Mouse (Mus musculus) forebrain, embryonic 15.5 days (tissue): ENCODE results near the gene Enox2. TPM values are rescaled to one million over a fixed set of nuclear protein-coding genes. Genes with fewer than 3 reads are reported as not detected.

Source experiments
- ATAC-seq: fragments of 200-750 bp; cut with Nextera tagmentation; replicated peaks from 2 replicates; pipeline ENCODE4 v1.8.0; 2017; ENCODE audit warnings: mild to moderate bottlenecking, moderate TSS enrichment, moderate library complexity
- H3K27ac ChIP-seq: fragments of 300-500 bp; sonication (generic); replicated peaks from 2 replicates; pipeline ENCODE4 v1.5.1; 2015; ENCODE audit warnings: mild to moderate bottlenecking, inconsistent platforms
- H3K27me3 ChIP-seq: fragments of 300-500 bp; sonication (generic); 2 replicates; pipeline ENCODE4 v1.6.1; 2015; ENCODE audit warnings: inconsistent platforms
- H3K36me3 ChIP-seq: fragments of 300-500 bp; sonication (generic); 2 replicates; pipeline ENCODE4 v1.6.1; 2015; ENCODE audit warnings: mild to moderate bottlenecking, inconsistent platforms
- H3K4me1 ChIP-seq: fragments of 300-500 bp; sonication (generic); 2 replicates; pipeline ENCODE4 v1.6.1; 2015; ENCODE audit warnings: inconsistent platforms
- H3K4me2 ChIP-seq: fragments of 300-500 bp; sonication (generic); replicated peaks from 2 replicates; pipeline ENCODE4 v1.6.1; 2015; ENCODE audit warnings: mild to moderate bottlenecking, inconsistent platforms
- H3K4me3 ChIP-seq: fragments of 300-500 bp; sonication (generic); 2 replicates; pipeline ENCODE4 v1.5.1; 2015; ENCODE audit warnings: mild to moderate bottlenecking, inconsistent platforms
- H3K9ac ChIP-seq: fragments of 300-500 bp; sonication (generic); replicated peaks from 2 replicates; pipeline ENCODE4 v1.6.1; 2015; ENCODE audit warnings: mild to moderate bottlenecking, inconsistent platforms
- H3K9me3 ChIP-seq: fragments of 300-500 bp; sonication (generic); 2 replicates; pipeline ENCODE4 v1.6.1; 2016; ENCODE audit warnings: inconsistent platforms
- WGBS: fragments of 180-500 bp; shearing (Covaris S2); methylation state at CpG from one replicate; pipeline ENCODE4 v1.1.7; 2015; ENCODE audit warnings: mixed read lengths; 5-methylcytosine and 5-hydroxymethylcytosine counted together
- polyA plus RNA-seq: library from polyadenylated mRNA; unstranded; fragments of >200 nt; fragmentation: Nextera tagmentation; extraction: Ambion mirVana; gene quantifications from 2 replicates; pipeline ENCODE4 v1.2.1, GENCODE M21; 2015

The Enox2 gene
- polyA plus RNA-seq, result 8.5 and 9.1 TPM in 2 replicates

GRCm38 (mm10) chrX:49287700-49288563, at the start of gene Enox2:
Enox2 (minus strand) TSS chrX:49288259.
- Histone ChIP-seq H3K27me3 (no peaks in the 10 kb centered on the region), H3K36me3 (no peaks in the 10 kb centered on the region), H3K9me3 (no peaks in the 10 kb centered on the region), H3K4me2 (peak within 1 kb of the TSS; percentile 46), H3K4me3 (peak within 1 kb of the TSS; percentile 57), H3K9ac (peak within 1 kb of the TSS; percentile 69), H3K27ac (peak within 1 kb of the TSS; percentile 70; the same call in 1 of the 2 replicates), H3K4me1 (peaks cover 5% of the 10 kb centered on the region; the same call in 1 of the 2 replicates)
- 20% methylated on average over 25 of the region's 26 CpGs for WGBS
- ATAC-seq, result peak; percentile 100

GRCm38 (mm10) chrX:49309496-49309895, 21.4 kb upstream of the Enox2 start:
- WGBS, result 54% methylated on average over 1 of the region's 1 CpGs
- Histone ChIP-seq H3K36me3 (no peaks in the 10 kb centered on the region), H3K9ac (no peak overlapping the region), H3K27me3 (no peaks in the 10 kb centered on the region), H3K4me1 (no peaks in the 10 kb centered on the region), H3K9me3 (no peaks in the 10 kb centered on the region), H3K4me3 (no peak overlapping the region), H3K4me2 (no peak overlapping the region), H3K27ac (no peak overlapping the region)
- no peak for ATAC-seq

GRCm38 (mm10) chrX:49306659-49307058, 18.6 kb upstream of the Enox2 start:
- Histone ChIP-seq H3K4me2 (no peak overlapping the region), H3K27ac (no peak overlapping the region), H3K4me3 (no peak overlapping the region), H3K27me3 (no peaks in the 10 kb centered on the region), H3K36me3 (no peaks in the 10 kb centered on the region), H3K9ac (no peak overlapping the region), H3K4me1 (no peaks in the 10 kb centered on the region), H3K9me3 (no peaks in the 10 kb centered on the region)
- ATAC-seq, result no peak; the same call in 1 of the 2 replicates
- WGBS, result 24% methylated on average over 5 of the region's 5 CpGs

GRCm38 (mm10) chrX:49279918-49280586, 8.0 kb downstream of the Enox2 start:
- H3K36me3 ChIP-seq, result no peaks in the 10 kb centered on the region

GRCm38 (mm10) chrX:49273487-49274042, 14.5 kb downstream of the Enox2 start:
- H3K9ac ChIP-seq, result 0 out of 2 replicates have a peak overlapping the region, but pooled peaks have one; percentile 32
- no peaks in the 10 kb centered on the region for H3K36me3 ChIP-seq
- no peak overlapping the region for H3K27ac ChIP-seq
- ATAC-seq, result peak; percentile 87
- WGBS, result 24% methylated on average over 12 of the region's 12 CpGs
- H3K4me1 ChIP-seq, result 0 out of 2 replicates have a peak, but pooled peaks cover 4% of the 10 kb centered on the region
- H3K4me3 ChIP-seq, result peak overlapping the region; percentile 29
- H3K27me3 ChIP-seq, result no peaks in the 10 kb centered on the region
- no peaks in the 10 kb centered on the region for H3K9me3 ChIP-seq
- H3K4me2 ChIP-seq, result peak overlapping the region; percentile 41

More at GRCm38 (mm10) chrX:49279918-49280586, 8.0 kb downstream of the Enox2 start:
- H3K4me2 ChIP-seq, result no peak overlapping the region
- no peaks in the 10 kb centered on the region for H3K9me3 ChIP-seq
- no peak for ATAC-seq
- H3K9ac ChIP-seq, result no peak overlapping the region
- no peaks in the 10 kb centered on the region for H3K27me3 ChIP-seq
- WGBS, result 74% methylated on average over 2 of the region's 2 CpGs
- H3K27ac ChIP-seq, result no peak overlapping the region
- no peak overlapping the region for H3K4me3 ChIP-seq
- H3K4me1 ChIP-seq, result no peaks in the 10 kb centered on the region

DNA sequence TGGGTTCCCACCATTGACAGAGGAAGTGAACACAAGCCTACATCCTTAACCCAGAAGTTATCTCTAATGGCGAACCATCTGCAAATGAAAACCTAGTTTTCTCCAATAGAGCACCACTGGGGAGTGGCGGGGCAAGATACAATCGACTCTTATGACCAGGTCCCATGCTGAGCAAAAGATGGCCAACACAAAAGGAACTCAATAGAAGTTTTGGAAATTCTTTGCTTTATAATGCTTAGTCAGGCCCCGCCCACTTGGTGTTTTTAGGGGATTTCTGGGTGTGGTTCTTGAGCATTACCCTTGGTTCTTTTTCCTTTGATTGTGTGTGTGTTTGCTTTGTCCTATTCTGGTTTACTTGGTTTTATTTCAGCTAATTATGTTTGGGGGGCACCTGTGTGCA, 37.2 kb downstream of the Enox2 start:
- Histone ChIP-seq H3K36me3 (no peaks in the 10 kb centered on the region), H3K4me1 (no peaks in the 10 kb centered on the region), H3K27ac (no peak overlapping the region), H3K27me3 (no peaks in the 10 kb centered on the region), H3K4me3 (no peak overlapping the region), H3K9me3 (no peaks in the 10 kb centered on the region), H3K4me2 (no peak overlapping the region), H3K9ac (no peak overlapping the region)
- 90% methylated on average over 4 of the region's 4 CpGs for WGBS
- ATAC-seq, result no peak

DNA sequence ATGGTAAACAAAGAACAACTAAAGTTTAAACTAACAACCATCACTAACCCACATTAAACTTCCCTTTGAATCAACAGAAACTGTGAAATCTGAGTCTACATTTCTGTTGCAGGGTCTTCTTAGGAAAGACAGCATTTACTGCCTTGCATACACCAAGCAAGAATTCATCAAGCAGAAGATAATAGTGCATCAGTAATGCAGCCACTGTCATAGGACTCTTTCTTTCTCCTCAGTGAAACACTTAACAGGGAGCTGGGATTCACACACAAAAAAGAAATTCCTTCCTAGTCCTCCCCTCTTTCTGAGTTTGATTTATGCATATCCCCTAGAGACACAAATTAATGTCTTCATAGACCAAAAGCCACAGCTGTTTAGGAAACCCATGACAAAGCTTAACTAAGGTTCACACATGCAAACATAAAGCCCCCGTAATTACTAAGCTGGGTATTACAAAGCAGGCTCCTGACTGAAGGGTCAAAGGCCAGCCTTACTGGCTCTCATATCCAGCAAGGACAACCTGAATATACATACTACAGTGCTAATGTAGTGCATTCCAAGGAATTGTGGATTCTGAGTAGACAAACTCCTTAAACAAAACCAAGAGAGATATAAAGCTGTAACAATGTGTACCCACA, 62.1 kb downstream of the Enox2 start:
- no peak for ATAC-seq
- WGBS, result 33% methylated on average over 1 of the region's 1 CpGs

GRCm38 (mm10) chrX:49216422-49216821, 71.6 kb downstream of the Enox2 start:
- H3K27ac ChIP-seq, result no peak overlapping the region
- 0 out of 2 replicates have a peak, but pooled peaks cover 4% of the 10 kb centered on the region for H3K4me1 ChIP-seq
- no peak overlapping the region for H3K9ac ChIP-seq
- 40% methylated on average over 3 of the region's 3 CpGs for WGBS
- no peaks in the 10 kb centered on the region for H3K27me3 ChIP-seq
- no peaks in the 10 kb centered on the region for H3K9me3 ChIP-seq
- H3K4me3 ChIP-seq, result no peak overlapping the region
- ATAC-seq, result no peak
- no peak overlapping the region for H3K4me2 ChIP-seq
- H3K36me3 ChIP-seq, result no peaks in the 10 kb centered on the region

More for the DNA sequence above, 62.1 kb downstream of the Enox2 start:
- Histone ChIP-seq H3K4me3 (no peak overlapping the region), H3K4me2 (no peak overlapping the region), H3K36me3 (no peaks in the 10 kb centered on the region), H3K27me3 (no peaks in the 10 kb centered on the region), H3K9ac (no peak overlapping the region), H3K4me1 (no peaks in the 10 kb centered on the region), H3K9me3 (no peaks in the 10 kb centered on the region), H3K27ac (no peak overlapping the region)

- H3K36me3 ChIP-seq, result no peaks in the 10 kb centered on the region
Measured at GRCm38 (mm10) chrX:49196386-49196785, 91.7 kb downstream of the Enox2 start.

GRCm38 (mm10) chrX:49181136-49181535, 106.9 kb downstream of the Enox2 start:
- Histone ChIP-seq H3K4me3 (no peak overlapping the region), H3K4me2 (no peak overlapping the region), H3K9me3 (no peaks in the 10 kb centered on the region), H3K9ac (no peak overlapping the region), H3K4me1 (no peaks in the 10 kb centered on the region), H3K36me3 (no peaks in the 10 kb centered on the region), H3K27ac (no peak overlapping the region), H3K27me3 (no peaks in the 10 kb centered on the region)
- 66% methylated on average over 3 of the region's 3 CpGs for WGBS
- no peak for ATAC-seq

More at GRCm38 (mm10) chrX:49196386-49196785, 91.7 kb downstream of the Enox2 start:
- Histone ChIP-seq H3K27me3 (no peaks in the 10 kb centered on the region), H3K4me1 (no peaks in the 10 kb centered on the region), H3K27ac (no peak overlapping the region), H3K4me2 (no peak overlapping the region), H3K4me3 (no peak overlapping the region), H3K9me3 (no peaks in the 10 kb centered on the region), H3K9ac (no peak overlapping the region)
- 60% methylated on average over 4 of the region's 4 CpGs for WGBS
- no peak for ATAC-seq

DNA sequence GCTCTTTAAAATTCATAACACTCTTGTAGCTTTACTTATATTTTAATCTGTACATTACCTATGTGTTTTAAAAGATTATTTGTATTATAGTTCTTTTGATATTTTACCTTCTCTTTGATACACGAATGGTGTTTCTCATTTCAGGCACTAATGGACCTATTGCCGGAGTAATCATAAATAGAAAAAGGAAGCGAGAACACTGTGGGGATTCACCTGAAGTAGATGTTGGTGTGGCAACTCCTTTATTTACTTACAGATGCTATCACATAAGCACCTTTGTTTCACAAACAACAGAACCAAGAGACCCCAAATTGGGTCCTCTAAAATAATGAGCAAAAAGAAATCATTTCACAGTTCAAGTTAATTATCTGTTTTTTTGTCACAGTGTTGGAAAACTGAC, 109.4 kb downstream of the Enox2 start:
- ATAC-seq, result no peak
- no peaks in the 10 kb centered on the region for H3K36me3 ChIP-seq
- H3K4me2 ChIP-seq, result no peak overlapping the region
- H3K27ac ChIP-seq, result no peak overlapping the region
- H3K4me1 ChIP-seq, result no peaks in the 10 kb centered on the region
- no peaks in the 10 kb centered on the region for H3K9me3 ChIP-seq
- WGBS, result 88% methylated on average over 3 of the region's 3 CpGs
- no peak overlapping the region for H3K4me3 ChIP-seq
- no peak overlapping the region for H3K9ac ChIP-seq
- H3K27me3 ChIP-seq, result no peaks in the 10 kb centered on the region
